Mouse (Mus musculus) gastrocnemius, postnatal 36 days (tissue): Measurements from ENCODE around the gene Urm1. TPM values are rescaled to one million over a fixed set of nuclear protein-coding genes. Genes with fewer than 3 reads are reported as not detected.

Experiments used
- DNase-seq, 2 experiments: peaks; one replicate each; pipeline ENCODE4 v3.0.0; 2022
- intact Hi-C: fragments of 180-260 bp; cut with DNase I; formaldehyde crosslinking; loops from one replicate; pipeline ENCODE4 v1.15.1; 2025
- total RNA-seq, 2 experiments: library from RNA; stranded (reverse); gene quantifications; 2 replicates each; pipeline ENCODE4 v1.2.3; 2021

The Urm1 gene
- total RNA-seq, 2 experiments from 2014 or later = 24.0 to 29.2 TPM

DNA sequence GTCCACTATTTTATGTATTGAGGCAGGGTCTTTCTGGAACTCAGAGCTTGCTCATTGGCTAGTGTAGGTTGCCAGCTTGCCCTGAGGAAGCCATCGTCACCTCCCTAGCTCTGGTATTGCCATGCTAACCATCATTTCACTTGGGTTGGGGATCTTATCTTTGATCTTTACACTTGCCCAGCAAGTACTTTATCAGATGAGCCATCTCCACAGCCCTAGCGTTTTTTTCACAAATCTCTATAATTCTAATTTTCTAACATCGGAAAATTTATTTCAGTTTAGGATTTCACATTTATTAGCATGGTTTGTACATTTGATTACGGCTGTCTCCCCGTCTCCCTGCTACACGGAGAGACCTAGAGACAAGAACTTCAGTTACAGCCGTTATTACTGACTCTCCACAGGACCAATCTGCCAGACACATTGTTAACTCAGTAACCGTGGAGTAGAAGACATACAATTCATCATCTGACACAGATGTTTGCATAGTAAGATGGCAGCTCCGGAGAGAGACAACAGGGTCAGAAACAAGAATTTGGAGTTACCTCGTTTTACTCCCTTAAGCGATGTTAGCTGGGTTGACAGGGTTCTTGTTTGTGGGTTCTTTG is 6.5 kb downstream of the Urm1 start:
- intact Hi-C loops = no loop called here
- DNase-seq = no peak

DNA sequence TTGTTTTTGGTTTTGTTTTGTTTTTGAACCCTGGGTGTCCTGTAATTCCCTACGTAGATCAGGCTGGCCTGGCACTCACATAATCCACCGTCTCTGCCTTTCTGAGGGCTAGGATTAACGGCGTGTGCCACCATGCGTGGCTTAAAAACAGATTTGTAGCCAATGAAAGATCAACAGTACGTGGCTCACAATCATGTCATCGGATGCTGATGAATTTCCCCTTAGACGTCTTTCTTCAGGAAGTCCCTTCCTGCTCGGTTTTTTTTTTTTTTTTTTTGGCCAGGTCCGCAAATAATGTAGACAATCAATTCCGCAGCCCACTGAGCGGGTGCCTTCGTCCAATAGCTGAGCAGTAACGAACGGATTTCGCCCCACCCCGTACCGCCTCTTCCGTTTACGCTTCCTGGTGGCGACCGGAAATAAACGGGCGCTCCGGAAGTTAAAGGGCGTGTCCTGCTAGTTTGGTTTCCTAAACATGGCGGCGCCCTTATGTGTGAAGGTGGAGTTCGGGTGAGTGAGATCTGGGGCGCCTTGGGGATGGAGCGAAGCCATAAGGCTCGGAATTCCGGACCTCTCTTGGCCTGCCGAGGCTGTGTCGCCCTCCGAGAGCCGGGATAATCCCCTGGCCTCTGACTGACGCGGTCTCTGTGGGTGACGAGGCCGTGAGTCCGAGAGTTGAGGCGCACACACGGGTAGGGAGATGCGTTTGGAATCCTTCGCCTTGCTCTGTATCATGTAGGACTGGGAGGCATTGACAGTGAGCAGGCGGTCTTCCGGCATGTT is 7.2 kb downstream of the Urm1 start:
- intact Hi-C loops = no loop called here
- peak; percentile 91 to 92 for DNase-seq

DNA sequence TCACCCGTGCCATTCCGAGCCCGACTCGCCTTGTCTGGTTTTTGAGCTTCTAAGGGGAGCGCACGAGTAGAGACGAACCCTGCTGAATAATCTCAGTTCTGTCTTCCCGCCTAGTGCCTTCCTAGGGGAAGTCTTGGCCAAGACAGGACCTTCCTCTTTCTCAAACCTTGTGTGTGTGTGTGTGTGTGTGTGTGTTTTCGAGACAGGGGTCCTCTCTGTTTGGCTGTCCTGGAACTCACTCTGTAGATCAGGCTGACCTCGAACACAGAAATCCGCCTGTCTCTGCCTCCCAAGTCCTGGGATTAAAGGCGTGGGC is 7.8 kb downstream of the Urm1 start:
- intact Hi-C loops = no loop called here
- no peak for DNase-seq

DNA sequence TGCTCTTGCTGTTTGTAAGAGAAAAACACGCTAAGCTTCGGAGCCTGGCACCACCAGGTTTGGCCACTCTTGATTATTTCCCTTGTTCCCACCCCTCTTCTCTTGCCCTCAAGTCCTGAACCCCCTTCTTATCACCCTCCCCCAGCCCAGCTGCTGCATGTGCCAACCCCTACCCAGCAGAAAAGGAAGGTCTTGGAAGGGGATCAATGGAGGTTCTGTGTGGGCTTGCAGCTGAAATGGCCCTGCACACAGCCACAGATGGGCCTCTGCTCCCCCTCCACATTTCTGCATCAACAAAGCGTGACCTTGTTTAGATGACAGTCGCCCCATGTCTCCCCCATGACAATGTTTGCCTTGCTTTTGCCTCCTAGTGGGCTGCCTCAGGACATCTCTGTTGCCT is 11.2 kb downstream of the Urm1 start:
- intact Hi-C loops = no loop called here

DNA sequence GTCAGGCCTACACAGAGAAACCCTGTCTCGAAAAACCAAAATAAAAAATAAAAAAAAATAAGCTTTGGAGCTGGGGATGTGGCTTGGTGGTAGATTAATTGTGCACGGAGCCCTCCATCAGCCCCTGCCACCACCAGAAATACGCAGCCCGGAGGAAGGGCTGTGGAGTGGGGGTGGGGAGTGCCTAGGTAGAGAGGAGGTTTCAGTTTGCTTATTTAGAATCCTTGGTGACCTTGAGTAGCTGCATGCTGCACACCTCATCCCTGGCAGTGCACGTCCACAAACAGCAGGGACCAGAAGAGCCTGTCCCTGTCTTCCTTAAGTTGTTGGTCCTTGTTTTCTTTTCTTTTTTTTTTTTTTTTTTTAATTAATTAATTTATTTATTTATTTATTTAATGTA is 13.9 kb downstream of the Urm1 start:
- intact Hi-C loops = no loop called here
- no peak for DNase-seq

More for the DNA sequence above, 11.2 kb downstream of the Urm1 start:
- DNase-seq = no peak

DNA sequence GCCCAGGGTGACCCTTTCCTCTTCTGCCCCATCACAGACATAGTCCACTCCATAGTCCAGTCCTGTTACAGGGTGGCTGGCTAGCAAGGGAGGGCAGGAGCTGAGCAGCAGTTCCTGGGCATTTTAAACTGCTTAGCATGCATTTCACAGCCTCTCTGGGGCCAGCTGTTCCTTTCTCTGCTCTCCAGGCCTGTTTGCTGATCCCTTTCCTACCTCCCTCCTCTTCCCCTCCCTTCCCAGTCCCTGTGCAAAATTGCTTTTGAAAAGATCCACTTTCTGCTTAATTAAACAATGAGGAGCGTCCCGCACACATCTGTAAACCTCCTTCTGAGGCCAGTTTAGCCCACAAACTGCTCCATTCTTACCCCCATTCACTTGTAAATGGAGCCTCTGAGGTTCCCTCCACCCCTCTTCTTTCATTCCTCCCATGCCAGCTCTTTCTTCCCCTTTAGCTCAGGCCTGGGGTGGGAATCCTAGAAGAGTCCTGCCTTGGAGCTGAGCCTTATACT is 15.6 kb downstream of the Urm1 start:
- no peak for DNase-seq
- intact Hi-C loops = no loop called here

DNA sequence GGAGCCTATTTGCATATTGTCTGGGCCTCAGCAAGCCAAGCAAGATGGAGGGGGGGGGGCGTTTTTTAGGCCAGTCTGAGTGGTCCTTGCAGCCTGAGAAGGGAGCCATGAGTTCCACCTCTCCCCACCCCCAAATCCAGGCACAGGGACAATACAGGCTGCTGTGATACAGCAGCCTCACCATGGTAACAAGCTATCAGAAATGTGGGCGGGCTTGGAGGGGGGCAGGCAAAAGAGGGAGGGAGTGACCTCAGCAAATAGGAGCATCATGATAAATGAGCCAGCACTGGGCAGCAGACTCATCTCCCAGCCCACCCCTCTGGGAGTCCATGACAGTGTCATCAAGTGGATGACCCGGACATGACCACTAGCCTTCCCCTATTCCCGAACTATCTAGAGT is 19.6 kb downstream of the Urm1 start:
- DNase-seq = no peak
- intact Hi-C loops = no loop called here

DNA sequence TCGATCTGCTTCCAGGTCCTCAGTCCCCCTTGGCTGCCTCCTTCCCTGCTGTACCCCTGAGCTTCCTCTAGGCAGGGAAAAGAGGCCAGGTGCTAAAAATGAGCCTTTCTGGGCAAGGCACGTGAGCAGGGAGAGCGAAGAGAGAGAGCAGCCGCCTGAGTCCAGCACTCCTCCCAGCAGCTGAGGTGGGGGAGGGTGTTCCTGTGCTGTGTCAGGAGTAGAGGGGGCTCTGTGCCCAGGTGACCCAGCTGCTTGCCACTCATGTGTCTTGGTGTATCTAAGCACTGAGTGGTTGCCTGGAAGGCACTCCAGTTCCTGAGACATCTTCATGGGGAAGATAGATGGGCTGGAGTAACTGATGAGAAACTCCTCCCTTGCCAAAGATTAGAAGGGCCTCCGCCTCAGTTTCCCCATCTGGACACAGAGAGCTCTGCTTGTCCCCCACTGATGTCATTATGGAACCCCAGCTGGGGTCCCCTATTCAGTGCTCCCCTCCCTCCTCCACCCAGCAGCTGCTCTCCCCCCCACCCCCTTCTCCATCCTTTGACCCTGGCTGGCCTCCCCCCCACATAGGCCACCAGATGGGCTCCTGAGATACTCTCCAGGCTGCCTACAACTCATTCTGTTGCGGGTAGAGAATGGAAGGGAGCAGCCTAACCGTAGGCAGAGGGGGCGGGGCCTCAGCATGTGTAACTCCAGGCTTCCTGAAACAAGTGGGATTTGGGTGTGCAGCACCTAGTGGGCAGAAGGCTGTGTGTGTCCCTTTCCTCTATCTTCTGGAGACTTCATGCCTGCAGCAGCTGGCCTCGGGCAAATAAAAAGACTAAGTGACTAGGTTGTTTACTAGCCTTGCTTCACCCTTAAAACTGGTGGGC is 23.6 kb downstream of the Urm1 start:
- DNase-seq = no peak
- intact Hi-C loops = no loop called here

DNA sequence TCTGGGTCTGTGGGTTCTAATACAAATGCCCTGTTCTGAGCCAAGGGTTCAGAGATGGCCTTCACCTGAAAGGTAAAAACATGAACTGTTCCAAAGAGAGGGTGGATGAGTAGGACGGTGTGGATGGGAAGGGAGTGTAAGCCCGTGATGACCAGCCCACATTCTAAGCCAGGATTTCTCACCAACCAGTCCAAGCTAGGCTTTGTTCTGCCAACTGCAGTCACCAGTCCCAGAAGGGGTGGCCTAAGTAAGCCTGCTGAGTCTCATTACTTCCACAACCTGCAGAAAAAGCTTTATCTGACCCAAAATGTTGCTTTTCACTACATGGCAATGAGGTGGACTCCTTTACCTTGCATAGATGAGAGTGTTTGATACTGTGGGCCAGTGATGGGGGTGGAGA is 24.2 kb downstream of the Urm1 start:
- intact Hi-C loops = no loop called here

DNA sequence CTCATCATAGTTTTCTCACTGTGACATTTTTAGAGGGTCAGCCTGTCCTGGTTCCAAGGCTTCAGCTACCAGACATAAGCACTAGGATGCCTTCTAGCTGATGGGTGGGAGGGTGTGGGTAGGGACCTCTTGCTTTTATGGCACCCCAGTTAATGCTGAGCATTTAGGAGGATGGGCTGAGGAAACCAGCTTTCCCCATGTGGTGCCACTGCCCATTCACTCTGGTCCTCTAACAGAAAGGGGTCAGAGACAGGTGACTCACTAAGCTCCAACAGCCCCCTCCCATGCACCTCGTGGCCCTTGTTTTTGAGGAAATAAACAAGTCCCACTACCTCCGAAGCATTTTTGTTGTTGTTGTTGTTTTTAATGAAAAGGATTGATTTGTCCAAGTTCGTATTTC is 24.8 kb downstream of the Urm1 start:
- intact Hi-C loops = no loop called here
- no peak for DNase-seq

More for the DNA sequence above, 24.2 kb downstream of the Urm1 start:
- no peak for DNase-seq

DNA sequence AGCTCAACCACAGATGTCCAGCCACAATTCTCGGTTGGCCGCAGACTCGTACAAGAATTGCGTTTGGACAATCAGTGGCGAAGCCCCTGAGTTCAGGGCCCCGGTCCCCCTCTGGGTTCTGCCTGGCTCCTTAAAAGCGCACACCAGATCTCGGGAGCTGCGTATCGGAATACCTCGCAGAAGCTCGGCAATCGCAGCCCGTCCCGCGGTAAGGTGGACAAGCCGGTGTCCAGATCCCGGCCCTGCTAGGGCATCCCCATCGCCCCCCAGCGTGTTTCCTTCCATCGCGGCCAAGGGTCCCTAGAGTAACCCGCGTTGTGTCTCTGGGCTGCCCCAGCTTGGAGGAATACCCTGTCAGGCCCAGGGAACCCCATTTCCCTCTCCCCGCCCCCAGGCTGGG is 25.8 kb downstream of the Urm1 start:
- no peak for DNase-seq
- intact Hi-C loops = no loop called here

DNA sequence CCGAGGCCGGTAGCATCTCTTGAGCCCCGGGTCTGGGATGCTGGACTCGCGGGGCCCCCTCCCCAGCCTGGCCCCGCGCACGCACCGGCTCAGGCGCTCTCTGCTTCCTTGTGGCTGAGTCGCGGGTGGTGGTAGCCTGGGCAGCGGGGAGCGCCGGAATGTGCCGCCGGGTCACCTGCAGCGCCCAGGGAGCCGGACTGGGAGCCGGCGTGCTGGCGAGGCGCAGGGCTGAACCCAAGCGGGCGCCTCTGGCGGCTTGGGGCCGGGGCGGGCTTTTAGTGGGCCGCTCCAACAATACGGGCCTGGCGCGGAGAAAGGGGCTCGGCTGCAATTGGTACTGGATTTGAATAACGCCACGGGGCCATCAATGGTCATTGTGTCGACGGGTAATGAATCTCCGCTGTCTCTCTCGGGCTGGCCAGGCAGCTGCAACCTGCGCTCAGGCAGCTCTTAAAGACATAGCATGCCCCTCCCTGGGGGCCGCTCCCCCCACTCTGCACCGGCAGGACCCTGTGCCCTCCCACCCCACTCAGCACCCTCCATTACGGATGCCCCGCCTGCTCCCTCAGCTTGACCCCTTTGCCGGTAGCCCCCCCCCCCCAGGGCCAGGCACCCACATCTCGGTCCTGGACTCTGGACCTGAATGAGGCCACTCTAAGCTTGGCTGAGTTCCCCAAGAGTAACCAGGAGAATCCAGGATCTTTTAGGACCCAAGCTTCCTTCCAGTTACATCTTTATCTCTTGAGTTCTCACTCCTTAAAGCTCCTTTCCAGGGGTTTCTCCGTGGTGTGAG is 26.4 kb downstream of the Urm1 start:
- intact Hi-C loops = no loop called here
- DNase-seq = no peak

DNA sequence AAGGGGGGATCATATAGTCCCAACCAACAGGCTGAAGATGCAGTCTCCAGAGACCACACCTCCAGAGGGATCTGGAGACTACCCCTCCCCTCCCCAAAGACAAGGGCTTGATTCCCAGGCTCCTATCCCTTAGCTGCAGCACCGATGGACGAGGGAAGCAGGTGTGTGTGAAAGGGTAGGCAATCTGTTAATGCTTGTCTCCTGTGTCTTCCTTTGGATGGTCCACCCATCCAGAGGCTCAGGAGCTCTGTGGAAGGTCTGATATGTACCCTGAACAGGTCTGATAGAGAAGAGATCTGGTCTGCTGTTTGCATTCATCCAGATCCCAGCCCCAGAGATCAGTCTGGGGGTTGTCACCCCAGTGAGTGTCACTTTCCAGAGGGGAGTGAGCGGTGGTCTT is 27.0 kb downstream of the Urm1 start:
- no peak for DNase-seq
- intact Hi-C loops = no loop called here

DNA sequence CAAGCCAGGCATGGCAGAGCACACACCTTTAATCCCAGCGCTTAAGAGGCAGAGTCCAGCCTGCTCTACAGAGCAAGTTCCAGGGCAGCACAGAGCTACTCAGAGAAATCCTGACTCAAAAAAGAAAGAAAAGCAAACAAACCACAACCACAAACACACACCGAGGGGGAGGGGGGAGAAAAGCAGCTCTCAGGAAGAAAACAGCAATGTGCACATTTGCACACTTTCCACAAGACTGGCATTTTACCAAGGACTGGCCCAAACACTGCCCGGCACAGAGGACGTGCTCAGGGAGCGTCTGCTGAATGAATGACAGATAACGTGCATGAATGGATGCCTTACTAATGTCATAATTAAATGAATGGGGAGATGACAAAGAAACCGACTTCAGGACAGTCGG is 29.2 kb downstream of the Urm1 start:
- intact Hi-C loops = no loop called here
- DNase-seq = no peak

DNA sequence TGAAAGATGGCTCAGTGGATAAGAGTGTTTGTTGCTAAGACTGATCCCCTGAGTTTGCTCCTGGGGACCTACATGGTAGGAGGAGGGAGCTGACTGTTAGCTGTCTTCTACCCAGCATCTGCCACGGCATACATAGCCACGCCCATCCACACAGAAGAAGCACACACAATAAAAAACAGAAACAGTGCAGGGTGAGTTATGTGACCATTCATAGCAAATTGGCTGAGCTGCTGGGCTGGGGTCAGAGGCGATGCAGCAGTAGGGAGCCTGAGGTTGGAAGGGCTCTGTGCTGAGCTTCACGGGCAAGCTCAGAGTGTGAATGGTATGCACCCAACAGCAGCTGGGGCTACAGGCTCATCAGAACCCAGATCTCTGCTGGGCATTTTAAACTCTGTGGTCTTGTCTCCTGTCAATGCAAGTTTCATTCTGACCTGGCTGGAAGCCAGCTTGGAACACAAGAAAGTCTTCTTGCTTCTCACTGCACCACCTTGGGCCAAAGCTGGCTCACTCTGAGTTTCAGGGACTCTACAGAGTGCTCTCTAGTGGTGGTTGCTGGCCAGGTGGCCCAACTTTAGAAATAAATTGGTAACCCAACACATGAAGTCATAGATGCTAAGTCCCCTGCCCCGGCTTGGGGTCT is 30.1 kb downstream of the Urm1 start:
- DNase-seq = no peak
- intact Hi-C loops = loop anchor here (5.0 kb wide), 1 partner anchor 83 kb away; no protein-coding TSS in a partner anchor

DNA sequence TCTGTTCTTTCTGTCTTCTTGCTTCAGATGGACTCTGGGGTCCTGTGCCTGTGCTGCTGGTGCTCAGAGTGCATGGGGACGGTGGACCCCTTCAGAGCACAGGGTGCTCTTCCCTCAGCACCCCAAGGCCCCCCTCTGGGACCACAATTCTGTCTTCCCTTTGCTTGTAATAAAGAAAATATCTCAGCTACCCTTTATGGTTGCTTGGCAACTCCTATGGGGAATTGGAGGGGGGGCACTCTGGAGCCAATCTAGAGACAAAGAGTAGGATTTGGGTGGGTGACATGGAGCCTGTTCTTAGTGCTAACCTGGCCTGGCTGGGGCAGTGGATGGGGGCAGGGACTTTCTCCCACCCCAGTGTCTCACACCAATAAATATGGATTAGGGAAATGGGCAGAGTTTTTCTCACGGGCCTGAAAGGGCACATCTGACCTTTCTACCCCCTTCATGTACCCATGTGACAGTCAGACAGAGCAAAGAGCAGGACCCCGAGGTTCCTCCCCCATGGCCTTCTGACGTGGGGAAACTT is 33.1 kb downstream of the Urm1 start:
- no peak for DNase-seq
- intact Hi-C loops = loop anchor here (5.0 kb wide), 1 partner anchor 86 kb away; no protein-coding TSS in a partner anchor

DNA sequence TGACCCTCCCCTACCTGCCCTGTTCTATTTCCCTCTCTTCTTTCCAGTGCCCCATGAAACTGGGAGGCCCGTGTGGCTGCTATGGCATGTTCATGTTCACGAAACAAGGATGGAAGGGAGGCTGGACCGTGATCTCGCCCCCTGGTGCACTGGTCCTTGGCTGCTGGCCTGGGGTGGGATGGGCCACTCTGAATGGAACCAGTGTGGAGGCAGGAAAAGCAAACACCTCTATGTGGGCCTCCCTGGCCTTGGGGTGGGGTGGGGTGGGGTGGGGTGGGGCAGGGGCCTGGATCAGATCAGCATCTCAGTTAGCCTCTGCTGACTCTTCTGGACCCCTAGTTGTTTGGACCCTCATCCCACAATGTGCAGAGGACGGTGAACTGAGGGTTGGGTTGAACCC is 33.9 kb downstream of the Urm1 start:
- DNase-seq = no peak
- intact Hi-C loops = loop anchor here (5.0 kb wide), 1 partner anchor 86 kb away; no protein-coding TSS in a partner anchor

DNA sequence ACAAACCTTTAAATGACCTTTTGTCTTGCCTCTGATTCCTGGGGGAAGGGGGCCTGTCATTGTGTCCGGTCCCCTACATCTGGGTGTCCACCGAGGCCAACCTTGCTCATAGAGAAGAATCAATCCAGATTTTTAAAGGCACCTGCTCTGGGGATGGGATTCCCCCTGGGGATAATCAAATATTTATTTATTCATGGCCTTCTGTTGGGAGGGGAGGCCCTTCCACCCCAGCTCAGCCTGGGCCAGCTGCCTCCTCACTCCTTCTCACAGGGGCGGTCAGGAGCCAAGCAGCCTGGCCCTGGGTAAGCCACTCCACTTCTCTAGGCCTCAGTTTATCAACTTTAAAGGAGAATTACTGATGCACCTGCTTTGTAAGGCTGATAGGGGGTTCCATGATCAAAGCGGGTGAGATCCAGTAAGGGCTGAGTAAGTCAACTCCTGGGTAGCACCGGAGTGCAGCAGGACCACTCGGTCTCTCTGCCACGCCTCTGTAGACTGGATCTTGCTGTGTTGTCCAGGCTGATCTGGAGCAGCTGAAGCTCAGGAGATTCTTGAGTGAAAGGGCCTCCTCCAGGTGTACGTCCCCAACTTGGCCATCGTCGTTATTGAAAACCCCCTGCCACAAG is 35.8 kb downstream of the Urm1 start:
- intact Hi-C loops = loop anchor here (5.0 kb wide), 1 partner anchor 38 kb away; no protein-coding TSS in a partner anchor
- DNase-seq = no peak
